Mouse (Mus musculus): ENCODE measurements around the gene Magohb.

Gene Magohb

GRCm38 (mm10) chr6:131269599-131269998 is 23.4 kb downstream of the Magohb start:
- in situ Hi-C loops (cut with MboI; ENCODE audit: unreplicated experiment in 2 of 2), result no loop called here

- in situ Hi-C loops (cut with MboI; ENCODE audit: unreplicated experiment in 2 of 2), result no loop called here
These were observed 28.9 kb downstream of the Magohb start for GRCm38 (mm10) chr6:131264175-131264574.

DNA sequence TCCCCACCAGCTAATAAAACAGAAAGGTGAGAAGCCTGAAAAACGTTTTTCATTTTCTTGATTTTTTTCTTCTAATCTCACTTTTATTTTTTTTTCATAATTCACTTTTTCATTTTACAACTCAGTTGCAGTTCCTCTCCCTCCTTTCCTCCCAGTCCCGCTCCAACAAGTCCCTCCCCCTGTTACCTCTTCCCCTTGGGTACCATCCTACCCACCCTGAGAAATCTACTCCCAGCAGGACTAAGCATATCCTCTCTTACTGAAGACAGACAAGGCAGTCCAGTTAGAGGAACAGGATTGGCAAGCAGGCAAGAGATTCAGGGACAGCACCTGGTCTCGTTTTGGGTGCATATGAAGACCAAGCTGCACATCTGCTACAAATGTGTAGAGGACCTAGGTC is 30.3 kb downstream of the Magohb start:
- in situ Hi-C loops (cut with MboI; ENCODE audit: unreplicated experiment in 2 of 2), result no loop called here

DNA sequence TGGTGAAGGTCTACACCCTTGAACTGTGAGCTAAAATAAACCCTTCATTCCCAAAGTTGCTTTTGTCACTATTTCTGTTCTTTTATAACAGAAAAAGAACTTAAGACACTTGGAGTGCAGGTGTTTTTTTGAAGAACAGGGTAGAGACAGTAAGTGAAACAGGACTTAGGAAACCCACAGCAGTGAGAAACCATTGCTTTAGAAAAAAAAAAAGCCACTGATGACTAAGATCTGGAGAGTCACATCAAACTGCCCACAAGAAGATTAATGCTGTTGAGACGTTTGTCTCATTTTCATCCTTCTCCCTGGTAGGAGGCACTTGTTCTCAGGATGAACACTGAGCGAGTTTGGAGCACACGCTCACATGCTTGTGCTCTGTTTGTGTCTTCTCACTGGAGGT is 31.0 kb downstream of the Magohb start:
- in situ Hi-C loops (cut with MboI; ENCODE audit: unreplicated experiment in 2 of 2), result no loop called here

DNA sequence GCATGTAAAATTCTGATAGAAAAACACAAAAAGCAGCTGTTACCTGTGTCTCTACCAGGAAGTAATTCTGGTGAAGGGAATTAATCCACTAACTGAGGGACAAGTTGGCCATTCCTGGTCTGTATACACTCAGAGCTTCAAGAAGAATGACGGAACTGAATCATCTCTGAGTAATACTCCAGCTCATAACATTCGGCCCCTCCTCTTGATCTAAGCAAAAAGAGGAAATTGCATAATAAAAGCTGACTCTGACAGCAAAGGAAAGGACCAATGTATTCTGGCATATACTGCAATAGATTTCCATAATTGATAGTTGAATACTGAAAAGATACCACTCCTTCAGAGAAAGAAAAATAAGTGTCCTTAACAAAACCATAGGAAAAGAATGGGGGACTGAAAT is 45.8 kb downstream of the Magohb start, which contains the start of gene Klra2:
Gene Klra2 (minus strand): TSS at position 157 of the 400 bp plus-strand sequence.
- in situ Hi-C loops (cut with MboI; ENCODE audit: unreplicated experiment in 2 of 2), result no loop called here

DNA sequence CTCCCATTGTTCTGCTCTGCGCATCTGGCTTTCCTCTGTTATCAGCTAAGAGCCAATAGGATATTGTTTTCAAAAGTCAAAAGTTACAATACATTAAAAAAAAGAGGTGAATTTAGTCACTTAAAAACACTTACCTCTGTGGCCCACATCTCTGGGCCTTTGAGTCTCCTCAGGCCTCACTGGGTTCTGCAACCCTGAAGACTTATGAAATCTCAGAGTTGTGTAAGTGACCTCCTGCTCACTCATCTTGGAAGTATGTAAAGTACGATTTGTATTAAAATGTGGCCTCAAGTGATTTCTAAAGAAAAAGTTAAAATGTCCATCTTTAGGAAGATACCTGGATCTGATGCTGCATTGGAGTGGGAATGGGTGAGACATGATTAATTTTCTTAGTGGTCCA is 48.0 kb downstream of the Magohb start:
- in situ Hi-C loops (cut with MboI; ENCODE audit: unreplicated experiment in 2 of 2), result no loop called here
